Mouse (Mus musculus) kidney, adult 2 months (tissue): ENCODE measurements around the gene Gtf2i.

Source experiments
- CTCF ChIP-seq: fragments of 200-500 bp; conservative IDR thresholded peaks from 2 replicates; pipeline ENCODE4 v1.5.1; 2011; ENCODE audit warnings: low read depth, mild to moderate bottlenecking, control low read depth, low read length, moderate library complexity, mixed read lengths; ENCODE audit not compliant: insufficient read depth, insufficient read length
- POLR2A ChIP-seq: fragments of 200-500 bp; IDR thresholded peaks from one replicate; pipeline ENCODE4 v1.6.1; 2011; ENCODE audit warnings: low read depth, low read length, control low read depth

DNA sequence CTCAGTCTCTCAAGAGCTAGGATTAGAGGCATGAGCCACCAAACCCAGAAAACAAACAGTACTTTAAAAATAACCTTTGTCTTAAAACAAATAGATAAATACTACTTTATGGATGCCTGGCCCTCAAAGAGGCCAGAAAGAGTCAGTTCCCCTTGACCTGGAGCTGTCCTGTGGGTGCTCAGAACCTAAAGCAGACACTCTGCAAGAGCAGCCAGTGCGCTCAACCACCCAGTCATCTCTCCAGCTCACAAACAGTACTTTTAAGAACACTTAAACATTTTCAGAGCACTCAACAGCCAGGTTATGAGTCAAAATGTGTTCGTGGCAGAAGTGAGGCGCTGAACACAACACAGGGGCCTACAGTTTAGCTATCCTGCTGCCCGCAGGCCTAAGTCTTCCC, 63.5 kb downstream of the Gtf2i start:
- TF ChIP-seq CTCF = no peak
- no peak for TF ChIP-seq POLR2A
